Mouse (Mus musculus) MEL (cell line): ENCODE data around the gene B430306N03Rik. TPM values are rescaled to one million over a fixed set of nuclear protein-coding genes. Genes with fewer than 3 reads are reported as not detected.

Experiments
- DNase-seq: peaks from one replicate; pipeline ENCODE4 v3.0.0; 2011; ENCODE audit warnings: low read depth, low spot score
- H3K27ac ChIP-seq: 2 replicates; pipeline ENCODE4 v1.5.1; 2012; ENCODE audit warnings: low read depth, mild to moderate bottlenecking, control low read depth, low read length, moderate library complexity; ENCODE audit not compliant: control insufficient read depth
- H3K27me3 ChIP-seq, 2 experiments: fragments of 150-350 bp in 1 of 2; sonication (generic) in 1 of 2; 2 replicates each; pipeline ENCODE4 v1.6.1; 2012; ENCODE audit warnings: low read length in 2 of 2, mild to moderate bottlenecking in 2 of 2, improper control_type of control experiment in 1 of 2, moderate library complexity in 1 of 2; ENCODE audit not compliant: insufficient read depth in 2 of 2, control insufficient read depth in 1 of 2
- H3K36me3 ChIP-seq, 2 experiments: 2 replicates each; pipeline ENCODE4 v1.6.1; 2012 to 2014; ENCODE audit warnings: low read length in 2 of 2, improper control_type of control experiment in 1 of 2, inconsistent platforms in 1 of 2, mild to moderate bottlenecking in 1 of 2; ENCODE audit not compliant: insufficient read depth in 2 of 2, control insufficient read depth in 1 of 2
- H3K4me1 ChIP-seq, 2 experiments: fragments of 150-350 bp in 1 of 2; sonication (generic) in 1 of 2; 2 replicates each; pipeline ENCODE4 v1.6.1; 2012; ENCODE audit warnings: low read length in 2 of 2, improper control_type of control experiment in 1 of 2, mild to moderate bottlenecking in 1 of 2; ENCODE audit not compliant: insufficient read depth in 2 of 2, control insufficient read depth in 1 of 2
- H3K4me3 ChIP-seq, 2 experiments: fragments of 150-350 bp in 1 of 2; sonication (generic) in 1 of 2; 2 replicates each; pipeline ENCODE4 v1.5.1; 2012; ENCODE audit warnings: low read depth in 2 of 2, low read length in 2 of 2, mild to moderate bottlenecking in 2 of 2, moderate library complexity in 2 of 2, control low read depth in 1 of 2, improper control_type of control experiment in 1 of 2; ENCODE audit not compliant: control insufficient read depth in 1 of 2, insufficient read depth in 1 of 2
- H3K79me2 ChIP-seq: 2 replicates; pipeline ENCODE4 v1.6.1; 2012; ENCODE audit warnings: mild to moderate bottlenecking, low read length, moderate library complexity; ENCODE audit not compliant: control insufficient read depth, poor library complexity, insufficient read depth
- H3K9ac ChIP-seq: 2 replicates; pipeline ENCODE4 v1.6.1; 2012; ENCODE audit warnings: low read depth, mild to moderate bottlenecking, control low read depth, low read length, moderate library complexity; ENCODE audit not compliant: control insufficient read depth, poor library complexity, severe bottlenecking
- H3K9me3 ChIP-seq: fragments of 150-350 bp; sonication (generic); replicated peaks from 2 replicates; pipeline ENCODE4 v1.6.1; 2012; ENCODE audit warnings: mild to moderate bottlenecking, low read length, improper control_type of control experiment, moderate library complexity; ENCODE audit not compliant: insufficient read depth
- BHLHE40 ChIP-seq: IDR thresholded peaks from 2 replicates; pipeline ENCODE4 v1.6.1; 2012; ENCODE audit warnings: low read depth, mild to moderate bottlenecking, inconsistent platforms, low read length, improper control_type of control experiment, borderline replicate concordance
- CHD2 ChIP-seq: IDR thresholded peaks from 2 replicates; pipeline ENCODE4 v1.6.1; 2011; ENCODE audit warnings: low read length, improper control_type of control experiment
- CTCF ChIP-seq, 3 experiments: IDR thresholded peaks in 2 of 3; conservative IDR thresholded peaks in 1 of 3; 2 replicates each; pipeline ENCODE4 v1.5.1; 2011 to 2012; ENCODE audit warnings: low read length in 3 of 3, low read depth in 2 of 3, mild to moderate bottlenecking in 2 of 3, improper control_type of control experiment in 1 of 3, inconsistent platforms in 1 of 3, mixed read lengths in 1 of 3, moderate library complexity in 1 of 3; ENCODE audit not compliant: control insufficient read depth in 1 of 3, insufficient read depth in 1 of 3, poor library complexity in 1 of 3, severe bottlenecking in 1 of 3
- ELF1 ChIP-seq: IDR thresholded peaks from 2 replicates; pipeline ENCODE4 v1.6.1; 2014; ENCODE audit warnings: low read depth, mild to moderate bottlenecking, inconsistent platforms, low read length, improper control_type of control experiment, moderate library complexity
- EP300 ChIP-seq, 2 experiments: IDR thresholded peaks; 2 replicates each; pipeline ENCODE4 v1.6.1; 2011; ENCODE audit warnings: improper control_type of control experiment in 2 of 2, low read length in 2 of 2, low read depth in 1 of 2, mild to moderate bottlenecking in 1 of 2
- GABPA ChIP-seq: IDR thresholded peaks from 2 replicates; pipeline ENCODE4 v1.6.1; 2012; ENCODE audit warnings: low read depth, mild to moderate bottlenecking, inconsistent platforms, low read length, improper control_type of control experiment, moderate library complexity
- GATA1 ChIP-seq: IDR thresholded peaks from 2 replicates; pipeline ENCODE4 v1.6.1; 2011; ENCODE audit warnings: low read depth, low read length, improper control_type of control experiment
- HCFC1 ChIP-seq: IDR thresholded peaks from 2 replicates; pipeline ENCODE4 v1.6.1; 2012; ENCODE audit warnings: low read depth, mild to moderate bottlenecking, inconsistent platforms, low read length, improper control_type of control experiment, moderate library complexity
- KAT2A ChIP-seq: conservative IDR thresholded peaks from 2 replicates; pipeline ENCODE4 v1.6.1; 2012; ENCODE audit warnings: low read depth, low read length, improper control_type of control experiment, inconsistent platforms
- MAZ ChIP-seq: IDR thresholded peaks from 2 replicates; pipeline ENCODE4 v1.6.1; 2012; ENCODE audit warnings: low read depth, mild to moderate bottlenecking, inconsistent platforms, low read length, improper control_type of control experiment
- MXI1 ChIP-seq: IDR thresholded peaks from 2 replicates; pipeline ENCODE4 v1.6.1; 2011; ENCODE audit warnings: mild to moderate bottlenecking, low read depth, low read length, improper control_type of control experiment
- MYB ChIP-seq: IDR thresholded peaks from 2 replicates; pipeline ENCODE4 v1.6.1; 2011; ENCODE audit warnings: mild to moderate bottlenecking, low read depth, low read length, improper control_type of control experiment
- MYC ChIP-seq: IDR thresholded peaks from 2 replicates; pipeline ENCODE4 v1.6.1; 2011; ENCODE audit warnings: low read depth, mild to moderate bottlenecking, low read length, improper control_type of control experiment, moderate library complexity
- POLR2A ChIP-seq, 2 experiments: IDR thresholded peaks; 2 replicates each; pipeline ENCODE4 v1.6.1; 2011 to 2012; ENCODE audit warnings: low read length in 2 of 2, mild to moderate bottlenecking in 2 of 2, control low read depth in 1 of 2, improper control_type of control experiment in 1 of 2, low read depth in 1 of 2, moderate library complexity in 1 of 2; ENCODE audit not compliant: control insufficient read depth in 1 of 2, insufficient read depth in 1 of 2, poor library complexity in 1 of 2
- RAD21 ChIP-seq: IDR thresholded peaks from 2 replicates; pipeline ENCODE4 v1.6.1; 2011; ENCODE audit warnings: mild to moderate bottlenecking, low read depth, low read length, improper control_type of control experiment
- RCOR1 ChIP-seq: IDR thresholded peaks from 2 replicates; pipeline ENCODE4 v1.6.1; 2012; ENCODE audit warnings: low read depth, mild to moderate bottlenecking, inconsistent platforms, low read length, improper control_type of control experiment
- SIN3A ChIP-seq: IDR thresholded peaks from 2 replicates; pipeline ENCODE4 v1.6.1; 2012; ENCODE audit warnings: low read length, improper control_type of control experiment, inconsistent platforms
- TBP ChIP-seq: IDR thresholded peaks from 2 replicates; pipeline ENCODE4 v1.8.0; 2011; ENCODE audit warnings: low read depth, low read length, improper control_type of control experiment
- TCF12 ChIP-seq: IDR thresholded peaks from 2 replicates; pipeline ENCODE4 v1.6.1; 2014; ENCODE audit warnings: low read depth, mild to moderate bottlenecking, inconsistent platforms, low read length, improper control_type of control experiment, moderate library complexity
- USF2 ChIP-seq, 2 experiments: IDR thresholded peaks; 2 replicates each; pipeline ENCODE4 v1.6.1; 2011 to 2012; ENCODE audit warnings: improper control_type of control experiment in 2 of 2, low read length in 2 of 2, borderline replicate concordance in 1 of 2, inconsistent platforms in 1 of 2, low read depth in 1 of 2, mild to moderate bottlenecking in 1 of 2; ENCODE audit not compliant: insufficient read depth in 1 of 2
- ZC3H11A ChIP-seq: IDR thresholded peaks from 2 replicates; pipeline ENCODE4 v1.6.1; 2012; ENCODE audit warnings: low read depth, mild to moderate bottlenecking, inconsistent platforms, low read length, improper control_type of control experiment
- ZMIZ1 ChIP-seq: IDR thresholded peaks from 2 replicates; pipeline ENCODE4 v1.6.1; 2012; ENCODE audit warnings: low read depth, mild to moderate bottlenecking, inconsistent platforms, low read length, improper control_type of control experiment, moderate library complexity
- polyA plus RNA-seq, 2 experiments: library from polyadenylated mRNA; stranded (reverse) in 1 of 2; unstranded in 1 of 2; fragments of >175 nt in 1 of 2; fragments of >200 nt in 1 of 2; gene quantifications; 2 replicates each; pipeline versions ENCODE4 v1.2.1 to v1.2.4; 2012; ENCODE audit warnings: low replicate concordance in 2 of 2, low read depth in 1 of 2; ENCODE audit not compliant: insufficient read length in 2 of 2, insufficient read depth in 1 of 2, missing spikeins in 1 of 2
- total RNA-seq: library from RNA; depleted of rRNA; stranded (reverse); fragments of 300-350 nt; gene quantifications from 2 replicates; pipeline ENCODE4 v1.2.3, GENCODE M21; 2012

Gene B430306N03Rik
- total and polyA plus RNA-seq, 3 experiments, result 0.19 to 0.68 TPM; not detected in 1

DNA sequence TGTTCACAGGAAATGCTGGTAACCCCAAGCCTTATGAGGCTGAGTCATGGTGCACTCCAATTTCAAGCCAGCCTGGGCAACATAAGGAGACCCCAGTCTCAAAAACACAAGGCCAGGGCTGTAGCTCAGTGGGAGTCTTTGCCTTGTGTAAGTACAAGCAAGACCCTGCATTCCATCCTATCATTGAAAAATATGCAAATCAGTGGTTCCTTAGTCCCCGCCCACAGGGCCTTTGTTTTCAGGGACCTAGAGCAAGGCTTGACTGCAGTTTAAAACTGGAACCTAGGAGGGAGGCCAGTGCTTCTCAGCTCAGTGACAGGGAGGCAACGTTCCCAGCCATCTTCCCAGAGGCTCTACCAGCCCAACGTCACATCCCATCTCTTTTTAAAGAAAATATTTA lies 7.3 kb downstream of the B430306N03Rik start:
- TF ChIP-seq EP300 (IDR thresholded peaks at IDR 0.05; ENCODE audit: low read depth in 1 of 2, low read length in 2 of 2), result peak in 1 of 2 experiments; percentile 16; a peak in 1 of 4 replicates
- no peak for TF ChIP-seq MYB
- DNase-seq, result peak; percentile 77
- H3K4me3 ChIP-seq, result no peak overlapping the region
- no peaks in the 10 kb centered on the region for H3K9me3 ChIP-seq
- H3K36me3 ChIP-seq, result peaks cover 0 to 15% of the 10 kb centered on the region in 2 experiments; a peak in 2 of 4 replicates
- no peaks in the 10 kb centered on the region for H3K79me2 ChIP-seq
- no peak overlapping the region for H3K27ac ChIP-seq
- peaks cover 12 to 25% of the 10 kb centered on the region in 2 experiments for H3K4me1 ChIP-seq
- no peaks in the 10 kb centered on the region for H3K27me3 ChIP-seq
- H3K9ac ChIP-seq, result no peak overlapping the region

DNA sequence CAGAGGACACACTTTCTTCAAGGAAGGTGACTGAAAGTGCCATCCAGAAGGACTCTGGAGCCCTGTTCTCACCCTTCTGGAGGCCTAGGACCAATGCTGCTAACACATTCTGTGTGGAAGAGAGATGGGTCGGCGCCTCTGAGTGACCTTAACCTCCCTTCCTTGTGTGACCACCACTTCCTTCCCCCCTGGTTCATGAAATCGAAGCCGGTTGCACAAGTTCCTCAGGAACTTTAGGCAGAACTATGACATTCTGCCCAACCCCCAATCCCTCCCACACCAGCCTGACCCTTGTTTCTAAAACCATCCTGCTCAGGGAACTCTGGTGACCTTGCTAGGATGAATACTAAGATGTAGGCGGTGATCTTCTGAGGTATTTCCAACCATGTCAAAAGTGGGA lies 8.3 kb downstream of the B430306N03Rik start:
- no peak overlapping the region for H3K4me3 ChIP-seq
- H3K27ac ChIP-seq, result no peak overlapping the region
- TF ChIP-seq GABPA (no peak), POLR2A (IDR thresholded peaks at IDR 0.05; ENCODE audit: control insufficient read depth in 1 of 2, insufficient read depth in 1 of 2, low read depth in 1 of 2, low read length in 2 of 2, poor library complexity in 1 of 2) (no peak), MXI1 (no peak), MYC (no peak), ZC3H11A (no peak), KAT2A (no peak)
- H3K36me3 ChIP-seq, result peaks cover 0 to 15% of the 10 kb centered on the region in 2 experiments; a peak in 2 of 4 replicates
- H3K27me3 ChIP-seq, result no peaks in the 10 kb centered on the region
- H3K9me3 ChIP-seq, result no peaks in the 10 kb centered on the region
- H3K79me2 ChIP-seq, result no peaks in the 10 kb centered on the region
- DNase-seq, result no peak
- no peak overlapping the region for H3K9ac ChIP-seq
- peaks cover 12 to 25% of the 10 kb centered on the region in 2 experiments for H3K4me1 ChIP-seq

DNA sequence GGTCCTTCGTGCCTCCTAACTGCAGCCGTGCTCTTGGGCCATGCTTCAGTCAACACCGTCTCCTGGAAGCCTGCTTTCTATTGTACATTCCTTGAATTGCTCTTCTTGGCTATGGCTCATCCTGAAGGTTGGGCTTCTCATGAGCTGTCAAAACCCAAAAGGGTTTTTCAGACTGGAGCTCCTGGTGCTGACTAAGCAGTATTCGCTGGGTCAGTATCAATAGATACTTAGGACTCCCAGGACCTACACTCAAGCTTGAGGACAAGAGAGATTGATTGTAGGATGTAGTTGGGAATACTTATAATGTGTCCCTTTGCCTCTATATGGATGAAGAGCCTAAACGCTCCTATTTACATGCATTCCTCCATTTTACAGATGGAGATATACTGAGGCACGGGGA lies 9.2 kb downstream of the B430306N03Rik start:
- Histone ChIP-seq H3K36me3 (peaks cover 0 to 19% of the 10 kb centered on the region in 2 experiments; a peak in 2 of 4 replicates), H3K9ac (no peak overlapping the region), H3K27me3 (no peaks in the 10 kb centered on the region), H3K4me1 (peaks cover 16 to 28% of the 10 kb centered on the region in 2 experiments), H3K4me3 (no peak overlapping the region), H3K27ac (no peak overlapping the region), H3K9me3 (no peaks in the 10 kb centered on the region), H3K79me2 (no peaks in the 10 kb centered on the region)
- no peak for DNase-seq
- TF ChIP-seq TBP (no peak), EP300 (IDR thresholded peaks at IDR 0.05; ENCODE audit: low read depth in 1 of 2, low read length in 2 of 2) (no peak), HCFC1 (no peak), ELF1 (no peak), BHLHE40 (no peak), TCF12 (no peak), SIN3A (no peak), POLR2A (IDR thresholded peaks at IDR 0.05; ENCODE audit: control insufficient read depth in 1 of 2, insufficient read depth in 1 of 2, low read depth in 1 of 2, low read length in 2 of 2, poor library complexity in 1 of 2) (no peak), USF2 (IDR thresholded peaks at IDR 0.05; ENCODE audit: borderline replicate concordance in 1 of 2, insufficient read depth in 1 of 2, low read depth in 1 of 2, low read length in 2 of 2) (no peak), CTCF (IDR thresholded peaks at IDR 0.05 in 2 of 3, conservative IDR thresholded peaks at IDR 0.05 in 1 of 3; ENCODE audit: control insufficient read depth in 1 of 3, insufficient read depth in 1 of 3, low read depth in 2 of 3, low read length in 3 of 3, poor library complexity in 1 of 3, severe bottlenecking in 1 of 3) (no peak), GATA1 (no peak), RAD21 (no peak), MAZ (no peak), MYB (no peak), RCOR1 (no peak), CHD2 (no peak), MXI1 (no peak), ZMIZ1 (no peak)
